Comparison of ENCODE assay signal across 25 mouse cellular contexts in genomic region chr9:45410193-45410592, GRCm38 (mm10). TPM values are rescaled to one million over a fixed set of nuclear protein-coding genes. Genes with fewer than 3 reads are reported as not detected.
"Had no signal": no experiment of that assay in that cellular context is flagged by ENCODE, and none has a peak within 500 bp of the region (broad histone marks: within the 10 kb centered on the region; RNA-seq: fewer than 3 reads in every experiment).

No protein-coding gene starts in this region.

- H3K9me3 ChIP-seq: heart, embryonic 10.5 days; heart, embryonic 12.5 days; hindbrain, embryonic 10.5 days; hindbrain, embryonic 12.5 days; intestine, embryonic 15.5 days; limb, embryonic 10.5 days; limb, embryonic 12.5 days; liver, embryonic 13.5 days; liver, embryonic 15.5 days had no signal

- DNase-seq: gastrocnemius, adult 2 months; gastrocnemius, postnatal 10 days; gastrocnemius, postnatal 25 days; heart, adult 18-20 months; heart, postnatal 10 days; heart, postnatal 4 days; liver; liver, embryonic 13.5 days; liver, postnatal 0 days had no signal

- H3K36me3 ChIP-seq: heart, embryonic 10.5 days; heart, embryonic 12.5 days; hindbrain, embryonic 10.5 days; hindbrain, embryonic 12.5 days; intestine, embryonic 15.5 days; limb, embryonic 10.5 days; limb, embryonic 12.5 days; liver, embryonic 13.5 days; liver, embryonic 15.5 days had no signal

- H3K4me1 ChIP-seq: hindbrain, embryonic 12.5 days; limb, embryonic 12.5 days; liver, embryonic 13.5 days had no signal

- H3K27ac ChIP-seq: gastrocnemius, adult 2 months; heart, embryonic 10.5 days; hindbrain, embryonic 10.5 days; hindbrain, embryonic 12.5 days; hindbrain, embryonic 14.5 days; intestine, embryonic 15.5 days; layer of hippocampus, adult 2 months; left cerebral cortex, adult 2 months; limb, embryonic 10.5 days; limb, embryonic 12.5 days; liver, embryonic 13.5 days; liver, embryonic 15.5 days had no signal

- H3K9ac ChIP-seq: heart, embryonic 12.5 days; hindbrain, embryonic 12.5 days; hindbrain, embryonic 14.5 days; intestine, embryonic 15.5 days; limb, embryonic 12.5 days; liver, embryonic 13.5 days; liver, embryonic 15.5 days; liver, postnatal 0 days had no signal

- H3K4me3 ChIP-seq: gastrocnemius, adult 2 months; heart, embryonic 10.5 days; heart, embryonic 12.5 days; hindbrain, embryonic 10.5 days; hindbrain, embryonic 12.5 days; intestine, embryonic 15.5 days; layer of hippocampus, adult 2 months; left cerebral cortex, adult 2 months; limb, embryonic 10.5 days; limb, embryonic 12.5 days; liver, embryonic 13.5 days; liver, embryonic 15.5 days had no signal

- H3K27me3 ChIP-seq: intestine, embryonic 15.5 days had no signal

- H3K4me2 ChIP-seq: heart, embryonic 12.5 days; hindbrain, embryonic 12.5 days; hindbrain, embryonic 14.5 days; intestine, embryonic 15.5 days; limb, embryonic 12.5 days; liver, embryonic 11.5 days; liver, embryonic 13.5 days; liver, embryonic 15.5 days had no signal

- ATAC-seq: forebrain, embryonic 16.5 days; hindbrain, embryonic 16.5 days; inflammation-experienced regulatory T-cells, adult 6 months; intestine, embryonic 15.5 days; intestine, postnatal 0 days; liver, postnatal 0 days had no signal

RNA-seq across cellular contexts. Expression of gene Dscaml1, which starts 16.2 kb away (rescaled TPM):
- polyA plus RNA-seq: inflammation-experienced regulatory T-cells, adult 6 months; liver, embryonic 13.5 days; liver, postnatal 0 days had no signal
